Mouse (Mus musculus): ENCODE measurements around the gene 9030025P20Rik. TPM values are rescaled to one million over a fixed set of nuclear protein-coding genes. Genes with fewer than 3 reads are reported as not detected.
"Not testable (repeated sequence)": the region's sequence is repeated elsewhere in the genome, so short reads cannot be mapped to it uniquely, and the experiment has no call there.

Gene 9030025P20Rik
- 12.4 and 15.6 TPM in 2 replicates for polyA plus RNA-seq (2015; fragmentation: Nextera tagmentation; extraction: Ambion mirVana)

GRCm38 (mm10) chr17:14978362-14979038 lies at the start of gene 9030025P20Rik, which contains the start of gene Gm3417:
Gene 9030025P20Rik (plus strand): TSS chr17:14978468.
Gene Gm3417 (minus strand): TSS chr17:14978790.
- ATAC-seq: peak; percentile 99
- peak within 1 kb of the TSS; percentile 30; the same call in 1 of the 2 replicates for H3K4me2 ChIP-seq
- no CpG with 5 or more reads among the region's 60 CpGs for WGBS
- H3K4me3 ChIP-seq; H3K27ac ChIP-seq; H3K9me3 ChIP-seq (replicated peaks); H3K4me1 ChIP-seq; H3K36me3 ChIP-seq (ENCODE audit: poor library complexity, severe bottlenecking); H3K27me3 ChIP-seq; H3K9ac ChIP-seq: not testable (repeated sequence)

- H3K4me1 ChIP-seq: no peaks in the 10 kb centered on the region
- H3K9me3 ChIP-seq (replicated peaks): no peaks in the 10 kb centered on the region
- no peak overlapping the region for H3K4me2 ChIP-seq
- H3K9ac ChIP-seq: no peak overlapping the region
- no peaks in the 10 kb centered on the region for H3K27me3 ChIP-seq
- WGBS: 56% methylated on average over 5 of the region's 5 CpGs
- H3K4me3 ChIP-seq: no peak overlapping the region
- no peak overlapping the region for H3K27ac ChIP-seq
- no peaks in the 10 kb centered on the region for H3K36me3 ChIP-seq (ENCODE audit: poor library complexity, severe bottlenecking)
- ATAC-seq: no peak
Measured at GRCm38 (mm10) chr17:14928631-14929030, 49.6 kb upstream of the 9030025P20Rik start.

GRCm38 (mm10) chr17:14930697-14931096 lies 47.6 kb upstream of the 9030025P20Rik start:
- 90% methylated on average over 7 of the region's 7 CpGs for WGBS
- H3K4me1 ChIP-seq: no peaks in the 10 kb centered on the region
- H3K9me3 ChIP-seq (replicated peaks): no peaks in the 10 kb centered on the region
- H3K36me3 ChIP-seq (ENCODE audit: poor library complexity, severe bottlenecking): no peaks in the 10 kb centered on the region
- H3K27me3 ChIP-seq: no peaks in the 10 kb centered on the region
- no peak for ATAC-seq
- H3K4me3 ChIP-seq: no peak overlapping the region
- no peak overlapping the region for H3K4me2 ChIP-seq
- no peak overlapping the region for H3K27ac ChIP-seq
- no peak overlapping the region for H3K9ac ChIP-seq

GRCm38 (mm10) chr17:14931469-14931868 lies 46.8 kb upstream of the 9030025P20Rik start:
- H3K4me3 ChIP-seq: no peak overlapping the region
- no peaks in the 10 kb centered on the region for H3K27me3 ChIP-seq
- ATAC-seq: no peak
- H3K4me2 ChIP-seq: no peak overlapping the region
- no peak overlapping the region for H3K27ac ChIP-seq
- H3K36me3 ChIP-seq (ENCODE audit: poor library complexity, severe bottlenecking): no peaks in the 10 kb centered on the region
- no peaks in the 10 kb centered on the region for H3K9me3 ChIP-seq (replicated peaks)
- H3K4me1 ChIP-seq: no peaks in the 10 kb centered on the region
- 90% methylated on average over 5 of the region's 5 CpGs for WGBS
- no peak overlapping the region for H3K9ac ChIP-seq

GRCm38 (mm10) chr17:14935280-14935679 lies 43.0 kb upstream of the 9030025P20Rik start:
- H3K4me2 ChIP-seq; H3K27ac ChIP-seq; H3K27me3 ChIP-seq; H3K9ac ChIP-seq; H3K9me3 ChIP-seq (replicated peaks); ATAC-seq; H3K36me3 ChIP-seq (ENCODE audit: poor library complexity, severe bottlenecking); H3K4me3 ChIP-seq; H3K4me1 ChIP-seq: not testable (repeated sequence)
- WGBS: 89% methylated on average over 14 of the region's 14 CpGs

GRCm38 (mm10) chr17:14935841-14936605 lies 42.2 kb upstream of the 9030025P20Rik start:
- Histone ChIP-seq H3K4me1 (no peaks in the 10 kb centered on the region), H3K27ac (no peak overlapping the region), H3K9me3 (replicated peaks) (no peaks in the 10 kb centered on the region), H3K4me3 (no peak overlapping the region), H3K4me2 (no peak overlapping the region), H3K36me3 (ENCODE audit: poor library complexity, severe bottlenecking) (no peaks in the 10 kb centered on the region), H3K9ac (no peak overlapping the region), H3K27me3 (no peaks in the 10 kb centered on the region)
- 74% methylated on average over 5 of the region's 5 CpGs for WGBS
- ATAC-seq: no peak

- not testable (repeated sequence) for H3K27me3 ChIP-seq; H3K9me3 ChIP-seq (replicated peaks); ATAC-seq; H3K27ac ChIP-seq
- peaks cover 26% of the 10 kb centered on the region for H3K4me1 ChIP-seq
- H3K9ac ChIP-seq: peak overlapping the region; percentile 86
- H3K36me3 ChIP-seq (ENCODE audit: poor library complexity, severe bottlenecking): peaks cover 14% of the 10 kb centered on the region
- peak overlapping the region; percentile 88 for H3K4me3 ChIP-seq
- 63% methylated on average over 6 of the region's 6 CpGs for WGBS
- peak overlapping the region; percentile 97 for H3K4me2 ChIP-seq
Measured at GRCm38 (mm10) chr17:14942181-14942580, 36.1 kb upstream of the 9030025P20Rik start.

GRCm38 (mm10) chr17:14943009-14943728 lies 35.1 kb upstream of the 9030025P20Rik start, which contains the start of the genes Wdr27 and 1600012H06Rik:
Gene Wdr27 (minus strand): TSS chr17:14943158.
Gene 1600012H06Rik (plus strand): TSS chr17:14943184.
- H3K27ac ChIP-seq: peak within 1 kb of the TSS; percentile 77
- peak within 1 kb of the TSS; percentile 88 for H3K4me3 ChIP-seq
- H3K27me3 ChIP-seq: no peaks in the 10 kb centered on the region
- H3K9me3 ChIP-seq (replicated peaks): no peaks in the 10 kb centered on the region
- H3K4me1 ChIP-seq: peaks cover 26% of the 10 kb centered on the region
- peaks cover 14% of the 10 kb centered on the region for H3K36me3 ChIP-seq (ENCODE audit: poor library complexity, severe bottlenecking)
- H3K4me2 ChIP-seq: peak within 1 kb of the TSS; percentile 97
- peak; percentile 99 for ATAC-seq
- 0% methylated on average over 54 of the region's 54 CpGs for WGBS
- H3K9ac ChIP-seq: peak within 1 kb of the TSS; percentile 86

- no peak; the same call in 1 of the 2 replicates for ATAC-seq
- Histone ChIP-seq H3K9me3 (replicated peaks) (no peaks in the 10 kb centered on the region), H3K4me1 (peaks cover 26% of the 10 kb centered on the region), H3K27ac (0 out of 2 replicates have a peak overlapping the region, but pooled peaks have one; percentile 21), H3K4me2 (peak overlapping the region; percentile 97), H3K4me3 (peak overlapping the region; percentile 88), H3K27me3 (no peaks in the 10 kb centered on the region), H3K9ac (peak overlapping the region; percentile 86), H3K36me3 (ENCODE audit: poor library complexity, severe bottlenecking) (peaks cover 19% of the 10 kb centered on the region)
- WGBS: 18% methylated on average over 16 of the region's 16 CpGs
Measured at GRCm38 (mm10) chr17:14943729-14944059, 34.6 kb upstream of the 9030025P20Rik start.

GRCm38 (mm10) chr17:14944551-14944950 lies 33.7 kb upstream of the 9030025P20Rik start:
- peaks cover 26% of the 10 kb centered on the region for H3K4me1 ChIP-seq
- 86% methylated on average over 1 of the region's 1 CpGs for WGBS
- ATAC-seq: no peak

GRCm38 (mm10) chr17:14949161-14949827 lies 29.0 kb upstream of the 9030025P20Rik start:
- Histone ChIP-seq H3K9ac (no peak overlapping the region), H3K9me3 (replicated peaks) (no peaks in the 10 kb centered on the region), H3K4me3 (no peak overlapping the region), H3K4me2 (no peak overlapping the region), H3K36me3 (ENCODE audit: poor library complexity, severe bottlenecking) (peaks cover 66% of the 10 kb centered on the region), H3K27me3 (no peaks in the 10 kb centered on the region), H3K27ac (no peak overlapping the region), H3K4me1 (peaks cover 11% of the 10 kb centered on the region)
- no peak for ATAC-seq
- 87% methylated on average over 7 of the region's 7 CpGs for WGBS

More at GRCm38 (mm10) chr17:14944551-14944950, 33.7 kb upstream of the 9030025P20Rik start:
- 0 out of 2 replicates have a peak overlapping the region, but pooled peaks have one; percentile 12 for H3K4me3 ChIP-seq
- H3K9ac ChIP-seq: no peak overlapping the region
- no peaks in the 10 kb centered on the region for H3K9me3 ChIP-seq (replicated peaks)
- no peaks in the 10 kb centered on the region for H3K27me3 ChIP-seq
- no peak overlapping the region for H3K27ac ChIP-seq
- peak overlapping the region; percentile 33; the same call in 1 of the 2 replicates for H3K4me2 ChIP-seq
- peaks cover 25% of the 10 kb centered on the region for H3K36me3 ChIP-seq (ENCODE audit: poor library complexity, severe bottlenecking)

All from forebrain, embryonic 13.5 days (tissue).